Mouse (Mus musculus) Patski (cell line): ENCODE measurements at regions not wholly inside any gene's neighbourhood (a gene's known extent, or its start where the extent isn't known, plus 50 kb on each side); places are given as distances from the start of the nearest gene placed in this dataset.

Experiments used
- ATAC-seq: fragments of 100-300 bp; one replicate; pipeline ENCODE4 v1.8.0; 2021
- CTCF ChIA-PET: fragments of 350-600 bp; sonication (Branson Sonifier 250); formaldehyde crosslinking; loops from one replicate; lab custom pipeline; 2022; ENCODE audit warnings: inconsistent platforms; lab: Charles Lee
- POLR2A ChIA-PET: fragments of 350-600 bp; sonication (Branson Sonifier 250); formaldehyde crosslinking; loops from one replicate; lab custom pipeline; 2022; ENCODE audit warnings: antibody characterized with exemption, inconsistent platforms; lab: Charles Lee
- DNase-seq: peaks from one replicate; pipeline ENCODE4 v3.0.0-alpha.2; 2011; ENCODE audit warnings: low read depth, low spot score
- H3K27me3 ChIP-seq: fragments of 371-371 bp; one replicate; pipeline ENCODE4 v1.5.1; 2021
- CTCF ChIP-seq: fragments of 100-300 bp; IDR thresholded peaks from one replicate; pipeline ENCODE4 v1.5.1; 2021
- in situ Hi-C: fragments of 300-500 bp; cut with MboI; formaldehyde crosslinking; loops from 3 replicates; pipeline ENCODE4 v1.11.1; 2018; ENCODE audit warnings: low pct_unique_long_range_greater_than_20kb, mixed read lengths

DNA sequence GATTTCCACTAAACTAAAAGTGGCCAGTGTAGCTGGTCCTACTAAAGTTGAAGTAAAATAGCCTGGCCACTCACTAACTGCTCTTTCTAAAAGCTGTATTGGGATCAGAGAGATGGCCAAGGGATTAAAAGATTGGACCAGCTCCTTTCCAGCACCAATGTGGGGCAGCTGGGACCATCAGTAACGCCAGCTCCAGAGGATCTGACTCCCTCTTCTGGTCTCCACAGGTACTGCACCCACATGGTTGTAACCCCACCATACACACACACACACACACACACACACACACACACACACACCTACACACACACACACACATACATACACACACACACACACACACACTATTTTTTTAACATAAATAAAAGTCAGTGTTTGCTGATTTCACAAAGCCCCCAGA, 122.1 kb upstream of the Topaz1 start:
- TF ChIP-seq CTCF = no peak
- no peaks in the 10 kb centered on the region for H3K27me3 ChIP-seq
- in situ Hi-C loops = loop anchor here (25.0 kb wide), 2 partner anchors 612 to 862 kb away; partner anchors contain the start of gene Limd1
- ATAC-seq = no peak
- DNase-seq = no peak
- ChIA-PET POLR2A (no interaction called here), CTCF (interaction anchor here (2.4 kb wide), 1 partner anchor 33 kb away, joined by 5 read pairs; no protein-coding TSS in a partner anchor)

DNA sequence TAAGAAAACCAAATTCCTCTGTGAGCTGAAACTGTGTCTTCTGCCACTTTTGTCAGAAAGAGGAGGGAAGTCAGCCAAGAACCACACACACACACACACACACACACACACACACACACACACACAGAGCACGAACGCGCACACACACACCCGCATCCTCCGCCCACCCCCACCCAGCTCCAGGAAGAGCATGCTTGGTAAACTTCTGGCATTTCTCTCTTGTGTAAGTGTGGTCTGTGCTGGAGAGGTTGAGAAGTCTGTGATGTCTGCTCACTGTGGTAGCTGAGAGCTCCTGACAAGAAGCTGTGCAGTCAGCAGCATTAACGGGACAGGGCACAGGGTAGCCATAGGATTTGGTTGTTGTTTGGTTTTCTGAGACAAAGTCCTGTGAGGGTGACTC, 120.8 kb upstream of the Topaz1 start:
- ChIA-PET CTCF (interaction anchor here (2.4 kb wide), 1 partner anchor 11 kb away, joined by 11 read pairs; no protein-coding TSS in a partner anchor), POLR2A (interaction anchor here (1.2 kb wide), 1 partner anchor 24 kb away, joined by 5 read pairs; no protein-coding TSS in a partner anchor)
- no peak for TF ChIP-seq CTCF
- peak; percentile 45 for ATAC-seq
- in situ Hi-C loops = loop anchor here (25.0 kb wide), 2 partner anchors 611 to 861 kb away; partner anchors contain the start of gene Limd1
- no peak for DNase-seq
- no peaks in the 10 kb centered on the region for H3K27me3 ChIP-seq

DNA sequence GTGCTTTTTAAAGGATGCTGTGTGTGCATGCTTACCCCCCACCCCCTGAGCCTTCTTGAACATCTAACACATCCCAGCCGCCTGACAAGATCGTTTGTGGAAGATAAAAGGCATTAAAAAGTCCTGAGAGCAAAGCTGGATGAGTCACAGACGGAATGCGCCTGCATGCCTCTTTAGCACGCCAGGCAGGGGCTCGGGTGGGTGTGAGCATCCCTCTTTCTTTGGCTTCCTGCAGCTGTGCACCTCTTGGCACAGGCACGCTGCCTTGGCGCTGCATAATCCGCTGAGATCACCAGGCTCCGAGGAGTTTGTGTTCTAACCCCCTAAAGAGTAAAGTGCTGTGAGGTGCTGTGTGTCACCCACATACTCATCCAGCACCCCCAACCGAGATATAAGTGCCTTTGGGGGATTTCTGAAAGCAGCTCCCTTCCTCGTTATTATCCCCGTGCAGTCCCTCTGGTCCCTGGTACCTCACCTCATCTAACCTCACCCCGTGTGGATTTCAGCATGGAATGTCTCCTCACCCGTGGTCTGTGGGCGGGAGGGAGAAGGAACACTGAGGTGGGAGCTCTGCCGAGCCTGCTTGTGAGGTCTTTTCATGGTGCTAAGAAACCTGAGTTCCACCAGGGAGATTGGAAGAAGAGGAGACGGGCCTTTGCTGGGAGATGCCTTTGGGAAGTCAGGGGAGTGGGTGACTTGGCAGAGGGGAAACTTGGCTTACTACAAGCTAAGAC, 117.8 kb upstream of the Topaz1 start:
- POLR2A ChIA-PET = interaction anchor here (1.1 to 1.7 kb wide), 2 partner anchors 9 to 23 kb away, joined by 5 read pairs; no protein-coding TSS in a partner anchor
- H3K27me3 ChIP-seq = no peaks in the 10 kb centered on the region
- CTCF ChIA-PET = interaction anchor here (2.2 kb wide), 1 partner anchor 10 kb away, joined by 8 read pairs; no protein-coding TSS in a partner anchor
- in situ Hi-C loops = loop anchor here (25.0 kb wide), 2 partner anchors 608 to 858 kb away; partner anchors contain the start of gene Limd1
- ATAC-seq = peak; percentile 80
- no peak for DNase-seq
- TF ChIP-seq CTCF = no peak

DNA sequence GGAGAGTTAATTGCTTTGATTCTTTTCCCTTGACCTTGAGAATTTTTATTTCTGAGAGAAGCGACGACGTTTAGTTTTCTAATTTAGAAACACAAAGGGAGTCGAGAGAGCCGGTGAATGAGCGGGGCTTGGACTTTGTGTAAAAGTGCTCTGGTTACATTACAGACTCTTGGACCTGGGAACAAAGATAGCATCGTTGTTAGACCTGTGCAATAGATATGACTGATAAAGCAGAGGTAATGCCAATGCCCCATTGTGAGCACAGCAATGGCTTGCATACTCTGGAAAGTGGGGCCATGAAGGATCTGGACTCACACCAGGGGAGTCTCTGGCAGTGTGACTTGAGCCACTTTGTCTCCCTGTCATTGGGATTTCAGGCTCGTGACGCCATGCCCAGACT, 115.4 kb upstream of the Topaz1 start:
- in situ Hi-C loops = loop anchor here (25.0 kb wide), 2 partner anchors 606 to 856 kb away; partner anchors contain the start of gene Limd1
- ATAC-seq = no peak
- DNase-seq = no peak
- ChIA-PET POLR2A (interaction anchor here (1.3 kb wide), 1 partner anchor 10 kb away, joined by 3 read pairs; no protein-coding TSS in a partner anchor), CTCF (no interaction called here)
- no peak for TF ChIP-seq CTCF
- no peaks in the 10 kb centered on the region for H3K27me3 ChIP-seq

DNA sequence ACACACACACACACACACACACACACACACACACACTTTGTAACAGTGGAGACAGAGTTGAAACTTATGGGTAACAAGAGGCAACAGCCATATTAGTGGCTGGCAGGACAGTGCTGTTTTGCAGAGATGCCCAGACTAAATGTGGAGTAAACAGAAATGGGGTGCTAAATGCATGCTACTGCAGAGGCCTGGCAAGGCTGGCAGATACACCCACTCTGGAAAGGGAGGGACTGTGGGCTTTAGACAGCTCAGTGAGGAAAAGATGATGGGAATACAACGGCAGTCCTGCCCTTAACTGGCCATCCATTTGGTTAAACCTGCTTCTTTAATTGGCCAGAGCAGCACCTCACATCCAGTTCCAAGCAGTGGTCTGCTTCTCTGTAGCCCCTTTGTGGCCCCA, 113.7 kb upstream of the Topaz1 start:
- no peak for TF ChIP-seq CTCF
- in situ Hi-C loops = loop anchor here (25.0 kb wide), 2 partner anchors 604 to 854 kb away; partner anchors contain the start of gene Limd1
- no peaks in the 10 kb centered on the region for H3K27me3 ChIP-seq
- ChIA-PET POLR2A (no interaction called here), CTCF (no interaction called here)
- ATAC-seq (no peak), DNase-seq (no peak)

DNA sequence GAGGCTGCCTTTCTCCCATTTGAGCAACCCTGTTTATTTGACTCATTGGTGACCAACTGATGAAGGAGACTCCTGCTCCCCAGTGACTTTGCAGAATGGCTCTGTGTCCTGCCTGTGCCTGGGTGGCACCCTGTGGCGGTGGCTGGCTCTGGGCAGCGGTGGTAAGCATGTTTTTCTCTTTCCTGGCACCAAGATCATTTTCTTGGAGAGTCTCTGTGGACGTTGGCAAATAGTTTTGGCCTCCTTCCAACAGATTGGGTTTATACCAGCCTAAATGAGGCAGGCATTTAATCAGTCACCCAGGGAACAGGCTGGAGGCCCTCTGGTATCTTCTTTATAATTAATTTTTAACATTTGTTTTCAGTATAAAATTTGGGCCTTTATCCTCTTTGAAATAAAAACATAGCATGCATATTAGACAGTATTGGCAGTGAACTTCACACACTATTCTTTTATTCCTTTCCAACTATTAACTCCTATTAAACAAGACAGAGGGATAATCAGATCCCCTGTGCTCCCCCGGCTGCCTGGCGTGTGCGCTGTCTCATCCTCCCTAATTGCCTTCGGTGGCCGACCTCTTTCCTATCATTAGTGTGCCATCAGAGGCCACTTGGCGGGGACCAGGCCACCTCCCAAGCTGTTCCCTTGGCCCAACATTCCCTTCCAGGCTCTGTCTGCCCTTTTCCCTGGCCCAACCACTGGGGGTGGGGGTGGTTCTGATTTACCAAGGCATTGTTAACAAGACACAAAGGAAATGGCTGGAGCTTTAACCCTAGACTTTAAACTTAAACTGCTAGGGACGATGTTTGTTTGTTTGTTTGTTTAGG, 111.8 kb upstream of the Topaz1 start:
- in situ Hi-C loops = loop anchor here (25.0 kb wide), 2 partner anchors 602 to 852 kb away; partner anchors contain the start of gene Limd1

DNA sequence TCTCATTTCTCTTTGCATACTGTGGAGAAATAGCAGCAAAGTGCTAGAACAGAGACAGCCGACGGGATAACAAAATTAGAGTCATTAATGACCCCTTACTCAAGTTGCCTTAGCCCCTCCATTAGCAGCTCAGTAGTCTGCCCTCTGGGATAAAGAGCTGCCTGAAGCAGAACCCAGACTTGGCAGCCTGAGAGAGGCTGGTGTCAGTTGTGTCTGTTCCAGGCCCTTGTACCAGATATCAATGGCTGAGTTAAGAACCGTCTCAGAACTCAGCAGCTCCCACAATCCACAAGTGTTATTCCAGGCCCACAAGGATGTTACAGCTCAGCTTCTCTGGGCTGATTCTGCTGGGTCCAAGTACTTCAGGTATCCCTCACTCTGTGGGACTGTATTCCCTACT, 109.6 kb upstream of the Topaz1 start:
- POLR2A ChIA-PET = interaction anchor here (1.4 kb wide), 1 partner anchor 8 kb away, joined by 5 read pairs; no protein-coding TSS in a partner anchor
- no peaks in the 10 kb centered on the region for H3K27me3 ChIP-seq
- ATAC-seq = no peak
- no peak for DNase-seq
- TF ChIP-seq CTCF = no peak
- CTCF ChIA-PET = interaction anchor here (2.2 kb wide), 1 partner anchor 11 kb away, joined by 13 read pairs; no protein-coding TSS in a partner anchor
- in situ Hi-C loops = loop anchor here (25.0 kb wide), 2 partner anchors 600 to 850 kb away; partner anchors contain the start of gene Limd1

More for the DNA sequence above, 111.8 kb upstream of the Topaz1 start:
- DNase-seq = no peak
- peak; percentile 68 for ATAC-seq
- H3K27me3 ChIP-seq = no peaks in the 10 kb centered on the region
- POLR2A ChIA-PET = no interaction called here
- no peak for TF ChIP-seq CTCF
- CTCF ChIA-PET = interaction anchor here (1.0 kb wide), 1 partner anchor 14 kb away, joined by 3 read pairs; no protein-coding TSS in a partner anchor

DNA sequence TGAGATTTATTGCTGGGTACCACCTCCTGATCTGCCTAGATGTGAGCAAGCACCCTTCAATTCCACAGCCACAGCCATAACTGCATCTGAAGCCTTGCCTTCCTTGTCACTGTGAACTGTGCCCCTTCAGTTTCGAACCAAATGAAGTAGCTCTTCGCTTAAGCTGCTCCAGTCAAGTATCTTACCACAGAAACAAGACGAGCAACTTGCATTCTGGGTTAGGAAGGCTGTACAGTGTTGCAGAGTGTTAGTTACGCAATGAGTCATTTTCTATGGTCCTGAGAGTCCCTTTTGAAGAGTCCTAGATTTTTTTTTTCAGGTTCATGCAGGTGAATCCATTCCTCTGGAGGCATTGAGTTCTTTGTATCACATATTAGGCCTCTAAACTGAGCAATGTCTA, 107.9 kb upstream of the Topaz1 start:
- ATAC-seq (no peak), DNase-seq (no peak)
- ChIA-PET POLR2A (interaction anchor here (0.7 to 1.2 kb wide), 2 partner anchors 16 to 36 kb away, joined by 3 to 4 read pairs; no protein-coding TSS in a partner anchor), CTCF (interaction anchor here (2.1 to 2.2 kb wide), 2 partner anchors 10 to 218 kb away, joined by 4 to 13 read pairs; no protein-coding TSS in a partner anchor)
- no peak for TF ChIP-seq CTCF
- H3K27me3 ChIP-seq = no peaks in the 10 kb centered on the region
- in situ Hi-C loops = loop anchor here (25.0 kb wide), 2 partner anchors 598 to 848 kb away; partner anchors contain the start of gene Limd1

DNA sequence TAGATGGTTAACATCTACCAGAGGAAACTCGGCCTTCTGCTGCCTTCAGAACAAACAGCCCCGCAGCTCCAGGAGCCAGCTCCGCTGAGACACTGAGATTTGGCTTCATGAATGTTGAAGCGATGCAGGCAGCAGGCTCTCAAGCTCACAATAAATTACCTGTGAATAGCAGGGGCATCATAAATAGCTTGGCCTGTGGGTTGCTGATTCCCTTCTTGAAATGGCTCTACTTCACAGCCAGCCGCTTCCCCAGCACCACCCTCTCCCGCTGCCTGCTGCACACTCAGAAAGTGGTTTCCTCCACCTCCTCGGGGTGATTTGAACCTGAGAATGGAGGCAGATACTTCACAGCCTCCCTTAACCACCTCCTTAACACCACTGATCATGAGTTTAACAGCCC, 104.2 kb upstream of the Topaz1 start:
- DNase-seq (no peak), ATAC-seq (no peak)
- CTCF ChIA-PET = no interaction called here
- POLR2A ChIA-PET = no interaction called here
- TF ChIP-seq CTCF = no peak
- no peaks in the 10 kb centered on the region for H3K27me3 ChIP-seq
- in situ Hi-C loops = loop anchor here (25.0 kb wide), 2 partner anchors 594 to 844 kb away; partner anchors contain the start of gene Limd1
